ENCODE assay signal across 12 mouse cellular contexts in genomic region chr6:51871135-51871534, GRCm38 (mm10).
A peak's percentile ranks its signal among the peaks of the same experiment; 100 is the strongest.
DNase-seq lines count a peak whose midpoint lies in the region; ATAC-seq and TF ChIP-seq lines count a peak whose summit lies in the region.
"Had no signal": no experiment of that assay in that cellular context is flagged by ENCODE, and none has a peak within 500 bp of the region (broad histone marks: within the 10 kb centered on the region; RNA-seq: fewer than 3 reads in every experiment).

No protein-coding gene starts in this region.

- TF ChIP-seq CTCF in forebrain, postnatal 0 days (IDR thresholded peaks at IDR 0.05; ENCODE audit: low read depth), result peak; percentile 70

- no peaks in the 10 kb centered on the region for H3K9me3 ChIP-seq in forebrain, postnatal 0 days (ENCODE audit: low read length)
- H3K9me3 ChIP-seq in forebrain, embryonic 15.5 days, result no peaks in the 10 kb centered on the region
- H3K9me3 ChIP-seq in intestine, embryonic 16.5 days (ENCODE audit: control insufficient read depth, low read length), result no peaks in the 10 kb centered on the region
- H3K9me3 ChIP-seq: heart, embryonic 13.5 days; neural tube, embryonic 12.5 days had no signal

- no peak overlapping the region for H3K4me3 ChIP-seq in forebrain, postnatal 0 days (ENCODE audit: low read depth, low read length)
- H3K4me3 ChIP-seq in forebrain, embryonic 15.5 days, result no peak overlapping the region
- H3K4me3 ChIP-seq in intestine, embryonic 16.5 days (ENCODE audit: low read length), result no peak overlapping the region
- H3K4me3 ChIP-seq: heart, embryonic 13.5 days; neural tube, embryonic 12.5 days had no signal

- peaks cover 3% of the 10 kb centered on the region; the same call in 1 of the 2 replicates for H3K4me1 ChIP-seq in forebrain, postnatal 0 days (ENCODE audit: insufficient read depth)
- H3K4me1 ChIP-seq in forebrain, embryonic 15.5 days, result no peaks in the 10 kb centered on the region; the same call in 1 of the 2 replicates
- H3K4me1 ChIP-seq in intestine, embryonic 16.5 days (ENCODE audit: control insufficient read depth, insufficient read depth, low read length), result peaks cover 3% of the 10 kb centered on the region; the same call in 1 of the 2 replicates

- H3K27me3 ChIP-seq in forebrain, postnatal 0 days (ENCODE audit: insufficient read depth, low read length), result no peaks in the 10 kb centered on the region; the same call in 1 of the 2 replicates
- peaks cover 12% of the 10 kb centered on the region; the same call in 1 of the 2 replicates for H3K27me3 ChIP-seq in forebrain, embryonic 15.5 days
- no peaks in the 10 kb centered on the region for H3K27me3 ChIP-seq in intestine, embryonic 16.5 days (replicated peaks; ENCODE audit: control insufficient read depth, insufficient read depth, low read length)
- H3K27me3 ChIP-seq: heart, embryonic 13.5 days; neural tube, embryonic 12.5 days had no signal

- peak; percentile 54 for DNase-seq in forebrain, postnatal 0 days
- peak; percentile 53 for DNase-seq in layer of hippocampus, adult 9-10 months (ENCODE audit: low spot score)
- no peak for DNase-seq in layer of hippocampus, adult 11-12 months (ENCODE audit: low spot score)
- peak; percentile 33 for DNase-seq in CD4-positive, CD25-positive, alpha-beta regulatory T cell, adult 2 months (ENCODE audit: low read depth, low spot score)
- DNase-seq in adipocyte (ENCODE audit: low spot score), result peak; percentile 63
- no peak for DNase-seq in Muller cell, postnatal 12 days (ENCODE audit: inconsistent ontology term)
- DNase-seq: cerebellum, postnatal 36 days had no signal

- ATAC-seq in forebrain, postnatal 0 days, result peak; percentile 51; the same call in 1 of the 2 replicates
- no peak for ATAC-seq in forebrain, embryonic 15.5 days (replicated peaks)
- no peak for ATAC-seq in intestine, embryonic 16.5 days

- WGBS in forebrain, postnatal 0 days, result 8% methylated on average over 1 of the region's 1 CpGs
- 14% methylated on average over 1 of the region's 1 CpGs for WGBS in forebrain, embryonic 15.5 days
- whole genome bisulfite sequencing in intestine, embryonic 16.5 days, result 31% methylated on average over 1 of the region's 1 CpGs

- H3K9ac ChIP-seq in forebrain, postnatal 0 days, result no peak overlapping the region
- H3K9ac ChIP-seq in forebrain, embryonic 15.5 days (replicated peaks), result no peak overlapping the region
- no peak overlapping the region for H3K9ac ChIP-seq in intestine, embryonic 16.5 days (ENCODE audit: low read depth, low read length)
- H3K9ac ChIP-seq: heart, embryonic 13.5 days; neural tube, embryonic 12.5 days had no signal

- H3K36me3 ChIP-seq in forebrain, postnatal 0 days (ENCODE audit: insufficient read depth), result no peaks in the 10 kb centered on the region
- H3K36me3 ChIP-seq in forebrain, embryonic 15.5 days, result no peaks in the 10 kb centered on the region
- H3K36me3 ChIP-seq in intestine, embryonic 16.5 days (ENCODE audit: control insufficient read depth, insufficient read depth, low read length), result no peaks in the 10 kb centered on the region
- H3K36me3 ChIP-seq: heart, embryonic 13.5 days; neural tube, embryonic 12.5 days had no signal

- H3K4me2 ChIP-seq in forebrain, postnatal 0 days (ENCODE audit: low read depth), result no peak overlapping the region
- H3K4me2 ChIP-seq in forebrain, embryonic 15.5 days (replicated peaks), result no peak overlapping the region
- no peak overlapping the region for H3K4me2 ChIP-seq in intestine, embryonic 16.5 days (ENCODE audit: low read depth, low read length)
- H3K4me2 ChIP-seq: heart, embryonic 13.5 days; neural tube, embryonic 12.5 days had no signal

- no peak overlapping the region for H3K27ac ChIP-seq in forebrain, postnatal 0 days (ENCODE audit: low read depth, low read length)
- no peak overlapping the region for H3K27ac ChIP-seq in forebrain, embryonic 15.5 days (replicated peaks)
- no peak overlapping the region for H3K27ac ChIP-seq in intestine, embryonic 16.5 days (ENCODE audit: low read length)
- H3K27ac ChIP-seq: heart, embryonic 13.5 days; macrophage; neural tube, embryonic 12.5 days had no signal

Comparison
In these comparisons a context has a peak if more than half of its experiments do, and no peak if none do; other contexts are left out.
1. DNase-seq: peak in forebrain, postnatal 0 days (single experiment), layer of hippocampus, adult 9-10 months (single experiment), CD4-positive, CD25-positive, alpha-beta regulatory T cell, adult 2 months (single experiment) and adipocyte (single experiment); none in layer of hippocampus, adult 11-12 months (single experiment) and Muller cell, postnatal 12 days (single experiment).